Mouse (Mus musculus) cortical plate, adult 2 months (tissue): Measurements from ENCODE around the gene Cort.

Experiments
- CTCF ChIP-seq: fragments of 200-500 bp; IDR thresholded peaks from 2 replicates; pipeline ENCODE4 v1.5.1; 2011; ENCODE audit warnings: mild to moderate bottlenecking, control low read depth, low read length; ENCODE audit not compliant: insufficient read depth; ENCODE audit errors: extremely low read depth
- POLR2A ChIP-seq: fragments of 200-500 bp; IDR thresholded peaks from 2 replicates; pipeline ENCODE4 v1.6.1; 2011; ENCODE audit warnings: mild to moderate bottlenecking, low read length, control low read depth; ENCODE audit not compliant: insufficient read depth; ENCODE audit errors: extremely low read depth

- TF ChIP-seq CTCF, result no peak
- TF ChIP-seq POLR2A, result no peak
These were observed 36.6 kb upstream of the Cort start for GRCm38 (mm10) chr4:149163196-149163595.
